Mouse (Mus musculus): ENCODE measurements around the gene Thegl. TPM values are rescaled to one million over a fixed set of nuclear protein-coding genes. Genes with fewer than 3 reads are reported as not detected.

The Thegl gene
- polyA plus RNA-seq, 1 experiment: not detected

- DNase-seq (ENCODE audit: low read depth, low spot score): no peak
These were observed 23.6 kb downstream of the Thegl start for GRCm38 (mm10) chr5:77039391-77039790.

- WGBS: 57% methylated on average over 5 of the region's 5 CpGs
- no peak for DNase-seq (ENCODE audit: low read depth, low spot score)
These were observed 28.5 kb downstream of the Thegl start for GRCm38 (mm10) chr5:77044362-77044761.

GRCm38 (mm10) chr5:77052616-77053015 is 36.8 kb downstream of the Thegl start:
- WGBS: 94% methylated on average over 5 of the region's 5 CpGs

GRCm38 (mm10) chr5:77056881-77057440 is 41.1 kb downstream of the Thegl start:
- 66% methylated on average over 12 of the region's 12 CpGs for WGBS
- no peak for DNase-seq (ENCODE audit: low read depth, low spot score)

More at GRCm38 (mm10) chr5:77052616-77053015, 36.8 kb downstream of the Thegl start:
- no peak for DNase-seq (ENCODE audit: low read depth, low spot score)

GRCm38 (mm10) chr5:77060363-77060762 is 44.5 kb downstream of the Thegl start:
- no peak for DNase-seq (ENCODE audit: low read depth, low spot score)
- 62% methylated on average over 10 of the region's 10 CpGs for WGBS

GRCm38 (mm10) chr5:77061372-77062038 is 45.7 kb downstream of the Thegl start:
- DNase-seq (ENCODE audit: low read depth, low spot score): no peak
- 33% methylated on average over 17 of the region's 17 CpGs for WGBS

- no peak for DNase-seq (ENCODE audit: low read depth, low spot score)
- WGBS: 58% methylated on average over 8 of the region's 8 CpGs
These were observed 51.5 kb downstream of the Thegl start for GRCm38 (mm10) chr5:77067321-77067720.

- 66% methylated on average over 2 of the region's 2 CpGs for WGBS
- DNase-seq (ENCODE audit: low read depth, low spot score): no peak
These were observed 55.2 kb downstream of the Thegl start for GRCm38 (mm10) chr5:77070987-77071386.

GRCm38 (mm10) chr5:77071626-77072025 is 55.8 kb downstream of the Thegl start:
- 65% methylated on average over 3 of the region's 3 CpGs for WGBS
- DNase-seq (ENCODE audit: low read depth, low spot score): no peak

GRCm38 (mm10) chr5:77073794-77074193 is 58.0 kb downstream of the Thegl start:
- DNase-seq (ENCODE audit: low read depth, low spot score): no peak
- 89% methylated on average over 8 of the region's 8 CpGs for WGBS

GRCm38 (mm10) chr5:77074914-77075313 is 59.1 kb downstream of the Thegl start:
- DNase-seq (ENCODE audit: low read depth, low spot score): no peak
- WGBS: 39% methylated on average over 2 of the region's 2 CpGs

GRCm38 (mm10) chr5:77075951-77076350 is 60.1 kb downstream of the Thegl start:
- 73% methylated on average over 4 of the region's 4 CpGs for WGBS
- no peak for DNase-seq (ENCODE audit: low read depth, low spot score)

- WGBS: 59% methylated on average over 4 of the region's 4 CpGs
- DNase-seq (ENCODE audit: low read depth, low spot score): no peak
These were observed 64.9 kb downstream of the Thegl start for GRCm38 (mm10) chr5:77080761-77081160.

GRCm38 (mm10) chr5:77082735-77083134 is 66.9 kb downstream of the Thegl start:
- no peak for DNase-seq (ENCODE audit: low read depth, low spot score)
- WGBS: 62% methylated on average over 7 of the region's 7 CpGs

GRCm38 (mm10) chr5:77084418-77084817 is 68.6 kb downstream of the Thegl start:
- WGBS: 92% methylated on average over 4 of the region's 4 CpGs

GRCm38 (mm10) chr5:77085753-77086450 is 70.1 kb downstream of the Thegl start:
- no peak for DNase-seq (ENCODE audit: low read depth, low spot score)
- 61% methylated on average over 10 of the region's 10 CpGs for WGBS

More at GRCm38 (mm10) chr5:77084418-77084817, 68.6 kb downstream of the Thegl start:
- no peak for DNase-seq (ENCODE audit: low read depth, low spot score)

- 67% methylated on average over 7 of the region's 7 CpGs for WGBS
- DNase-seq (ENCODE audit: low read depth, low spot score): no peak
These were observed 70.7 kb downstream of the Thegl start for GRCm38 (mm10) chr5:77086541-77086940.

- WGBS: 65% methylated on average over 3 of the region's 3 CpGs
- DNase-seq (ENCODE audit: low read depth, low spot score): no peak
These were observed 71.3 kb downstream of the Thegl start for GRCm38 (mm10) chr5:77087122-77087521.

GRCm38 (mm10) chr5:77089294-77089693 is 73.5 kb downstream of the Thegl start:
- 64% methylated on average over 1 of the region's 1 CpGs for WGBS
- no peak for DNase-seq (ENCODE audit: low read depth, low spot score)

GRCm38 (mm10) chr5:77089901-77090300 is 74.1 kb downstream of the Thegl start:
- 86% methylated on average over 8 of the region's 8 CpGs for WGBS
- DNase-seq (ENCODE audit: low read depth, low spot score): no peak

GRCm38 (mm10) chr5:77090521-77091096 is 74.8 kb downstream of the Thegl start:
- DNase-seq (ENCODE audit: low read depth, low spot score): no peak
- 49% methylated on average over 5 of the region's 5 CpGs for WGBS
